In genomic region chr1:55025656-55026430, GRCm38 (mm10) we compare ENCODE assay signal across 8 mouse cellular contexts. TPM values are rescaled to one million over a fixed set of nuclear protein-coding genes. Genes with fewer than 3 reads are reported as not detected.
DNase-seq lines count a peak whose midpoint lies in the region; ATAC-seq lines count a peak whose summit lies in the region.

No protein-coding gene starts in this region.

- peak overlapping the region; percentile 82 for H3K4me2 ChIP-seq in kidney, embryonic 16.5 days (replicated peaks; ENCODE audit: low read depth, low read length)
- peak overlapping the region; percentile 91 for H3K4me2 ChIP-seq in heart, embryonic 13.5 days
- H3K4me2 ChIP-seq in limb, embryonic 15.5 days = peak overlapping the region; percentile 51
- peak overlapping the region; percentile 74 for H3K4me2 ChIP-seq in neural tube, embryonic 15.5 days

- H3K4me1 ChIP-seq in kidney, embryonic 16.5 days (ENCODE audit: insufficient read depth, low read length) = peaks cover 14% of the 10 kb centered on the region
- peaks cover 23% of the 10 kb centered on the region for H3K4me1 ChIP-seq in heart, embryonic 13.5 days
- H3K4me1 ChIP-seq in limb, embryonic 15.5 days = peaks cover 5% of the 10 kb centered on the region; the same call in 1 of the 2 replicates
- peaks cover 23% of the 10 kb centered on the region for H3K4me1 ChIP-seq in neural tube, embryonic 15.5 days

- no peaks in the 10 kb centered on the region for H3K36me3 ChIP-seq in kidney, embryonic 16.5 days (ENCODE audit: insufficient read depth, low read length)
- H3K36me3 ChIP-seq in heart, embryonic 13.5 days = peaks cover 8% of the 10 kb centered on the region
- no peaks in the 10 kb centered on the region for H3K36me3 ChIP-seq in limb, embryonic 15.5 days
- H3K36me3 ChIP-seq in neural tube, embryonic 15.5 days = no peaks in the 10 kb centered on the region

- H3K4me3 ChIP-seq in kidney, embryonic 16.5 days (ENCODE audit: low read length) = peak overlapping the region; percentile 100
- H3K4me3 ChIP-seq in heart, embryonic 13.5 days = peak overlapping the region; percentile 92
- peak overlapping the region; percentile 88 for H3K4me3 ChIP-seq in limb, embryonic 15.5 days
- peak overlapping the region; percentile 96 for H3K4me3 ChIP-seq in neural tube, embryonic 15.5 days (replicated peaks)

- DNase-seq in kidney, adult 9 months = no peak
- DNase-seq in CD4-positive, CD25-positive, alpha-beta regulatory T cell, adult 2 months (ENCODE audit: low read depth, low spot score) = peak; percentile 54
- DNase-seq in c-Kit-positive CD71-positive TER-119-negative erythroid progenitor cells, embryonic 14.5 days (ENCODE audit: low read depth) = peak; percentile 54
- no peak for DNase-seq in cerebellum, adult 9-11 months

- ATAC-seq in kidney, embryonic 16.5 days (ENCODE audit: low FRiP score, low TSS enrichment) = no peak
- no peak for ATAC-seq in heart, embryonic 13.5 days (ENCODE audit: extremely low read depth, insufficient number of reproducible peaks, low FRiP score, low TSS enrichment)
- no peak for ATAC-seq in limb, embryonic 15.5 days (ENCODE audit: insufficient number of reproducible peaks, low FRiP score, low TSS enrichment, low read depth)
- ATAC-seq in neural tube, embryonic 15.5 days (ENCODE audit: low FRiP score) = no peak

- no peaks in the 10 kb centered on the region for H3K27me3 ChIP-seq in kidney, embryonic 16.5 days (ENCODE audit: insufficient read depth, low read length)
- no peaks in the 10 kb centered on the region for H3K27me3 ChIP-seq in heart, embryonic 13.5 days (replicated peaks)
- no peaks in the 10 kb centered on the region for H3K27me3 ChIP-seq in limb, embryonic 15.5 days
- no peaks in the 10 kb centered on the region for H3K27me3 ChIP-seq in neural tube, embryonic 15.5 days (replicated peaks)

- H3K27ac ChIP-seq in kidney, embryonic 16.5 days (ENCODE audit: low read length) = no peak overlapping the region
- peak overlapping the region; percentile 92 for H3K27ac ChIP-seq in heart, embryonic 13.5 days (replicated peaks)
- H3K27ac ChIP-seq in limb, embryonic 15.5 days = peak overlapping the region; percentile 96
- H3K27ac ChIP-seq in neural tube, embryonic 15.5 days (replicated peaks) = peak overlapping the region; percentile 97

- H3K9me3 ChIP-seq in kidney, embryonic 16.5 days (ENCODE audit: low read length) = no peaks in the 10 kb centered on the region
- no peaks in the 10 kb centered on the region for H3K9me3 ChIP-seq in heart, embryonic 13.5 days
- H3K9me3 ChIP-seq in limb, embryonic 15.5 days = no peaks in the 10 kb centered on the region
- no peaks in the 10 kb centered on the region for H3K9me3 ChIP-seq in neural tube, embryonic 15.5 days (replicated peaks)

- WGBS in kidney, embryonic 16.5 days = 5% methylated on average over 10 of the region's 10 CpGs
- WGBS in heart, embryonic 13.5 days = 11% methylated on average over 10 of the region's 10 CpGs
- 9% methylated on average over 10 of the region's 10 CpGs for WGBS in limb, embryonic 15.5 days
- WGBS in neural tube, embryonic 15.5 days = 10% methylated on average over 10 of the region's 10 CpGs

- H3K9ac ChIP-seq in kidney, embryonic 16.5 days (replicated peaks; ENCODE audit: low read length) = peak overlapping the region; percentile 99
- peak overlapping the region; percentile 93 for H3K9ac ChIP-seq in heart, embryonic 13.5 days
- peak overlapping the region; percentile 96 for H3K9ac ChIP-seq in limb, embryonic 15.5 days
- peak overlapping the region; percentile 94 for H3K9ac ChIP-seq in neural tube, embryonic 15.5 days (replicated peaks)

RNA-seq across cellular contexts. Expression of gene Sf3b1, which starts 1.4 kb away (rescaled TPM):
- 284 and 299 TPM in 2 replicates for polyA plus RNA-seq in kidney, embryonic 16.5 days (2015; fragmentation: Nextera tagmentation; extraction: Ambion mirVana)
- 172 and 198 TPM in 2 replicates for polyA plus RNA-seq in heart, embryonic 13.5 days (2015; fragmentation: Nextera tagmentation; extraction: Ambion mirVana)
- 297 and 300 TPM in 2 replicates for polyA plus RNA-seq in limb, embryonic 15.5 days (2015; fragmentation: Nextera tagmentation; extraction: Ambion mirVana)
- 258 and 272 TPM in 2 replicates for polyA plus RNA-seq in neural tube, embryonic 15.5 days (2015; fragmentation: Nextera tagmentation; extraction: Ambion mirVana)

RNA-seq across cellular contexts. Expression of gene Coq10b, which starts 26.7 kb away (rescaled TPM):
- polyA plus RNA-seq in kidney, embryonic 16.5 days (2015; fragmentation: Nextera tagmentation; extraction: Ambion mirVana) = 15.3 and 16.5 TPM in 2 replicates
- polyA plus RNA-seq in heart, embryonic 13.5 days (2015; fragmentation: Nextera tagmentation; extraction: Ambion mirVana) = 20.9 and 21.4 TPM in 2 replicates
- 19.9 and 22.2 TPM in 2 replicates for polyA plus RNA-seq in limb, embryonic 15.5 days (2015; fragmentation: Nextera tagmentation; extraction: Ambion mirVana)
- 24.4 and 28.4 TPM in 2 replicates for polyA plus RNA-seq in neural tube, embryonic 15.5 days (2015; fragmentation: Nextera tagmentation; extraction: Ambion mirVana)

Comparison
In these comparisons a context has a peak if more than half of its experiments do, and no peak if none do; other contexts are left out.
1. DNase-seq: peak in CD4-positive, CD25-positive, alpha-beta regulatory T cell, adult 2 months (single experiment) and c-Kit-positive CD71-positive TER-119-negative erythroid progenitor cells, embryonic 14.5 days (single experiment); none in kidney, adult 9 months (single experiment) and cerebellum, adult 9-11 months (single experiment).
2. Peak in every context shown above with its lines, with median percentiles within 50 percentile points of each other: H3K4me2 ChIP-seq, H3K4me3 ChIP-seq and H3K9ac ChIP-seq.